Mouse (Mus musculus): ENCODE measurements around the gene Reg1. TPM values are rescaled to one million over a fixed set of nuclear protein-coding genes. Genes with fewer than 3 reads are reported as not detected.

Gene Reg1
- polyA plus RNA-seq, 1 experiment from 2014 or later: 2.1 TPM

DNA sequence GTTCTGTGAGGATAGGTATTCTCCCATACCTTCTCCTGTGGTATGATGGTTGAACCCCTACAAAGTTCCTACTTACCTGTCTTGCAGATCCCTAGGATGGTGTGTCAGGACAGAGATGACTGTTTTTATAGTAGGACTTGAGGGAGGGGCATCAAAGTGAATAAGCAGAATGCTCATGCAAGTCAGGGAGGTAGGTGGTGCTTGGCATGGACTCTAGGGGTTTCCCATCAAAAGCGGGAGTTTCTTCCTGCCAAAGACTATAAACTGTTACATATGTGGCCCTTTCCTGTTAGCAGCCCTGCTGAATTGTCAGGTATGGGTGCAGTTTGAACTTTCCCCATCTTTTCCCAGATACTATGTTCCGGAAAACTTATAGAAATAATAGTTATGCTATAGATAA, 46.3 kb downstream of the Reg1 start, which contains the start of gene Reg3g:
Gene Reg3g, minus strand, starts transcription at position 101 of the 400 bp plus-strand sequence.
- no peak for DNase-seq (ENCODE audit: low spot score)
- Histone ChIP-seq H3K36me3 (ENCODE audit: control insufficient read depth, insufficient read depth, low read length) (no peaks in the 10 kb centered on the region), H3K27me3 (ENCODE audit: control insufficient read depth, insufficient read depth, low read length) (no peaks in the 10 kb centered on the region), H3K4me1 (replicated peaks; ENCODE audit: control insufficient read depth, insufficient read depth) (no peaks in the 10 kb centered on the region), H3K4me2 (replicated peaks; ENCODE audit: low read depth) (no peak within 1 kb of the TSS), H3K9me3 (ENCODE audit: control insufficient read depth, low read length) (no peaks in the 10 kb centered on the region), H3K27ac (replicated peaks) (no peak within 1 kb of the TSS), H3K4me3 (ENCODE audit: low read depth, low read length) (no peak within 1 kb of the TSS), H3K9ac (ENCODE audit: low read length) (no peak within 1 kb of the TSS)
- no peak for ATAC-seq (ENCODE audit: low FRiP score, low TSS enrichment)
- TF ChIP-seq CTCF (IDR thresholded peaks at IDR 0.05; ENCODE audit: low read depth) (no peak), EP300 (optimal IDR thresholded peaks at IDR 0.05) (no peak)
- WGBS: 70% methylated on average over 2 of the region's 2 CpGs

DNA sequence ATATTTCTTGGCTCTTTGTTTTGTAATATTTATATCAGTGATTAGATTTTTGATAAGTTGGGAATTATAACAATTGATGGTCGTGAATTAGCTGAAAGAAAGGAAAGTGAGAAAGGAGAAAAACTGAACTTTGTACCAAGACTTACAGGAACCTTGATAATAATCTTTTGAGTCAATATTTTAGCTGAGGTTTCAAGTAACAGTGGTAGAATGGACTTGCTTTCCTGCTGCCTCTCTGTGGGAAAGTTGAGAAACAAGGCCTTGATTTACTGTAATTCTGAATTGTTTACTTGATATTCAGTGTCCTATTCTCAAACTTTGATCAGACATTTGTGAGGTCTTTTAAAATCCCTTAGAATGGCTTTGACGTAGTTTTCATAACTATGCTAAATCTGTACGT, 46.8 kb downstream of the Reg1 start:
- Histone ChIP-seq H3K36me3 (ENCODE audit: control insufficient read depth, insufficient read depth, low read length) (no peaks in the 10 kb centered on the region), H3K4me2 (replicated peaks; ENCODE audit: low read depth) (no peak overlapping the region), H3K4me1 (replicated peaks; ENCODE audit: control insufficient read depth, insufficient read depth) (no peaks in the 10 kb centered on the region), H3K27ac (replicated peaks) (no peak overlapping the region), H3K27me3 (ENCODE audit: control insufficient read depth, insufficient read depth, low read length) (no peaks in the 10 kb centered on the region), H3K9ac (ENCODE audit: low read length) (no peak overlapping the region), H3K4me3 (ENCODE audit: low read depth, low read length) (no peak overlapping the region), H3K9me3 (ENCODE audit: control insufficient read depth, low read length) (no peaks in the 10 kb centered on the region)
- no peak for DNase-seq (ENCODE audit: low spot score)
- WGBS: 52% methylated on average over 3 of the region's 3 CpGs
- TF ChIP-seq CTCF (IDR thresholded peaks at IDR 0.05; ENCODE audit: low read depth): no peak
- no peak for TF ChIP-seq EP300 (optimal IDR thresholded peaks at IDR 0.05)
- no peak for ATAC-seq (ENCODE audit: low FRiP score, low TSS enrichment)

Other genes starting within 250 kb of the Reg1 start
- gene Reg3b, start 52.1 kb upstream of the Reg1 start, polyA plus RNA-seq (2015; fragmentation: Nextera tagmentation; extraction: Ambion mirVana): not detected in 2 replicates
- not detected in 2 replicates for gene Reg3d, start 43.8 kb upstream of the Reg1 start, polyA plus RNA-seq (2015; fragmentation: Nextera tagmentation; extraction: Ambion mirVana)
- not detected in 2 replicates for gene Reg3a, start 42.0 kb upstream of the Reg1 start, polyA plus RNA-seq (2015; fragmentation: Nextera tagmentation; extraction: Ambion mirVana)
- not detected in 2 replicates for gene Reg2, start 27.1 kb upstream of the Reg1 start, polyA plus RNA-seq (2015; fragmentation: Nextera tagmentation; extraction: Ambion mirVana)
- gene Reg3g, start 46.2 kb downstream of the Reg1 start, polyA plus RNA-seq (2015; fragmentation: Nextera tagmentation; extraction: Ambion mirVana): 2.0 and 4.0 TPM in 2 replicates